Mouse (Mus musculus) liver, postnatal 0 days (tissue): ENCODE results near the gene Gm11595. TPM values are rescaled to one million over a fixed set of nuclear protein-coding genes. Genes with fewer than 3 reads are reported as not detected.
"Not testable (repeated sequence)": the region's sequence is repeated elsewhere in the genome, so short reads cannot be mapped to it uniquely, and the experiment has no call there.

Source experiments
- ATAC-seq: fragments of 200-750 bp; cut with Nextera tagmentation; 2 replicates; pipeline ENCODE4 v1.8.0; 2017; ENCODE audit warnings: mild to moderate bottlenecking, moderate library complexity
- DNase-seq: peaks from one replicate; pipeline ENCODE4 v3.0.0-alpha.2; 2016
- H3K27ac ChIP-seq: fragments of 300-500 bp; sonication (generic); 2 replicates; pipeline ENCODE4 v1.5.1; 2014; ENCODE audit warnings: antibody characterized with exemption, moderate library complexity, mild to moderate bottlenecking, low read depth
- H3K27me3 ChIP-seq: fragments of 300-500 bp; sonication (generic); 2 replicates; pipeline ENCODE4 v1.6.1; 2014; ENCODE audit warnings: low read length, control low read depth, mixed read lengths; ENCODE audit not compliant: insufficient read depth
- H3K36me3 ChIP-seq: fragments of 300-500 bp; sonication (generic); replicated peaks from 2 replicates; pipeline ENCODE4 v1.6.1; 2014; ENCODE audit warnings: mild to moderate bottlenecking, control low read depth, low read length, moderate library complexity, mixed read lengths; ENCODE audit not compliant: insufficient read depth
- H3K4me1 ChIP-seq: fragments of 300-500 bp; sonication (generic); 2 replicates; pipeline ENCODE4 v1.6.1; 2014; ENCODE audit warnings: antibody characterized with exemption, mild to moderate bottlenecking, control low read depth; ENCODE audit not compliant: insufficient read depth
- H3K4me2 ChIP-seq: fragments of 300-500 bp; sonication (generic); 2 replicates; pipeline ENCODE4 v1.6.1; 2014; ENCODE audit warnings: low read depth, mild to moderate bottlenecking, low read length, moderate library complexity, mixed read lengths
- H3K4me3 ChIP-seq: fragments of 300-500 bp; sonication (generic); 2 replicates; pipeline ENCODE4 v1.5.1; 2014; ENCODE audit warnings: low read depth, low read length
- H3K9ac ChIP-seq: fragments of 300-500 bp; sonication (generic); replicated peaks from 2 replicates; pipeline ENCODE4 v1.6.1; 2014; ENCODE audit warnings: mild to moderate bottlenecking, moderate library complexity
- H3K9me3 ChIP-seq: fragments of 300-500 bp; sonication (generic); 2 replicates; pipeline ENCODE4 v1.6.1; 2016; ENCODE audit warnings: mild to moderate bottlenecking, control low read depth, low read length, mixed read lengths
- CTCF ChIP-seq: sonication (generic); IDR thresholded peaks from 2 replicates; pipeline ENCODE4 v1.5.1; 2016; ENCODE audit warnings: antibody characterized with exemption, low read depth
- EP300 ChIP-seq: IDR thresholded peaks from 2 replicates; pipeline ENCODE4 v1.6.1; 2016; ENCODE audit warnings: antibody characterized with exemption, low read depth, mild to moderate bottlenecking
- WGBS: fragments of 180-500 bp; shearing (Covaris S2); extraction: QIAGEN DNeasy Blood & Tissue Kit; methylation state at CpG from one replicate; pipeline ENCODE4 v1.1.7; 2014; ENCODE audit not compliant: insufficient replicate concordance; 5-methylcytosine and 5-hydroxymethylcytosine counted together
- polyA plus RNA-seq: library from polyadenylated mRNA; unstranded; fragments of >200 nt; fragmentation: Nextera tagmentation; extraction: Ambion mirVana; gene quantifications from 2 replicates; pipeline ENCODE4 v1.2.1, GENCODE M21; 2015

The Gm11595 gene
- not detected in 2 replicates for polyA plus RNA-seq

GRCm38 (mm10) chr11:99772813-99773212 lies at the start of gene Gm11595:
TSS of gene Gm11595 (minus strand) at chr11:99772913.
- not testable (repeated sequence) for H3K27ac ChIP-seq, DNase-seq, H3K4me2 ChIP-seq, H3K4me3 ChIP-seq, H3K36me3 ChIP-seq, H3K27me3 ChIP-seq, H3K9ac ChIP-seq, H3K4me1 ChIP-seq, H3K9me3 ChIP-seq, ATAC-seq

- not testable (repeated sequence) for H3K4me1 ChIP-seq, H3K27ac ChIP-seq, H3K36me3 ChIP-seq, DNase-seq, H3K4me2 ChIP-seq, H3K4me3 ChIP-seq, H3K27me3 ChIP-seq, H3K9ac ChIP-seq, ATAC-seq, H3K9me3 ChIP-seq
- WGBS = 59% methylated on average over 2 of the region's 2 CpGs
Observed at GRCm38 (mm10) chr11:99815566-99815965, 42.9 kb upstream of the Gm11595 start, which contains the start of gene Gm11564. TSS of gene Gm11564 (minus strand) at chr11:99815666.

GRCm38 (mm10) chr11:99809792-99810191 lies 37.1 kb upstream of the Gm11595 start, which contains the start of gene Krtap4-13:
TSS of gene Krtap4-13 (minus strand) at chr11:99809892.
- not testable (repeated sequence) for H3K9ac ChIP-seq, H3K27ac ChIP-seq, H3K4me2 ChIP-seq, DNase-seq, H3K36me3 ChIP-seq, H3K9me3 ChIP-seq, H3K4me3 ChIP-seq, ATAC-seq, H3K27me3 ChIP-seq, H3K4me1 ChIP-seq

- H3K4me3 ChIP-seq, H3K4me2 ChIP-seq, DNase-seq, H3K9ac ChIP-seq, H3K27me3 ChIP-seq, H3K36me3 ChIP-seq, H3K4me1 ChIP-seq, H3K27ac ChIP-seq, ATAC-seq, H3K9me3 ChIP-seq: not testable (repeated sequence)
- no CpG with 5 or more reads among the region's 1 CpGs for WGBS
Observed at GRCm38 (mm10) chr11:99804346-99804745, 31.6 kb upstream of the Gm11595 start, which contains the start of gene Gm11554. TSS of gene Gm11554 (minus strand) at chr11:99804446.

- H3K4me3 ChIP-seq, H3K4me1 ChIP-seq, H3K27ac ChIP-seq, DNase-seq, H3K9ac ChIP-seq, H3K4me2 ChIP-seq, H3K27me3 ChIP-seq, H3K36me3 ChIP-seq, H3K9me3 ChIP-seq, ATAC-seq: not testable (repeated sequence)
- WGBS = no CpG with 5 or more reads among the region's 1 CpGs
Observed at GRCm38 (mm10) chr11:99798832-99799231, 26.1 kb upstream of the Gm11595 start, which contains the start of gene Gm11569. TSS of gene Gm11569 (minus strand) at chr11:99798932.

GRCm38 (mm10) chr11:99793367-99793766 lies 20.7 kb upstream of the Gm11595 start, which contains the start of gene Gm11596:
TSS of gene Gm11596 (minus strand) at chr11:99793467.
- Histone ChIP-seq H3K27me3 (no peaks in the 10 kb centered on the region), H3K9me3 (no peaks in the 10 kb centered on the region), H3K9ac (no peak within 1 kb of the TSS), H3K4me2 (no peak within 1 kb of the TSS), H3K4me1 (no peaks in the 10 kb centered on the region), H3K27ac (no peak within 1 kb of the TSS), H3K4me3 (no peak within 1 kb of the TSS), H3K36me3 (no peaks in the 10 kb centered on the region)
- WGBS = 55% methylated on average over 2 of the region's 2 CpGs
- DNase-seq (no peak), ATAC-seq (no peak)
- no peak for TF ChIP-seq CTCF
- no peak for TF ChIP-seq EP300

- not testable (repeated sequence) for ATAC-seq, H3K4me3 ChIP-seq, H3K4me1 ChIP-seq, DNase-seq, H3K9me3 ChIP-seq, H3K27me3 ChIP-seq, H3K27ac ChIP-seq, H3K9ac ChIP-seq, H3K4me2 ChIP-seq, H3K36me3 ChIP-seq
Observed at GRCm38 (mm10) chr11:99784900-99785299, 12.2 kb upstream of the Gm11595 start, which contains the start of gene Krtap4-9. TSS of gene Krtap4-9 (plus strand) at chr11:99785200.
